Mouse (Mus musculus): ENCODE data around the gene Cntrl.

Gene Cntrl

GRCm38 (mm10) chr2:35216701-35217100 is 107.4 kb downstream of the Cntrl start:
- DNase-seq (ENCODE audit: inconsistent ontology term) = no peak

- DNase-seq (ENCODE audit: inconsistent ontology term) = no peak
These were observed 109.4 kb downstream of the Cntrl start for GRCm38 (mm10) chr2:35218736-35219135.

- DNase-seq (ENCODE audit: inconsistent ontology term) = no peak
These were observed 113.6 kb downstream of the Cntrl start for GRCm38 (mm10) chr2:35222822-35223391.

- no peak for DNase-seq (ENCODE audit: inconsistent ontology term)
These were observed 115.0 kb downstream of the Cntrl start for GRCm38 (mm10) chr2:35224285-35224684.

GRCm38 (mm10) chr2:35228145-35228544 is 118.9 kb downstream of the Cntrl start:
- DNase-seq (ENCODE audit: inconsistent ontology term) = no peak
